Mouse (Mus musculus) heart, embryonic 15.5 days (tissue): Measurements from ENCODE around the gene Zmiz1. TPM values are rescaled to one million over a fixed set of nuclear protein-coding genes. Genes with fewer than 3 reads are reported as not detected.
A peak's percentile ranks its signal among the peaks of the same experiment; 100 is the strongest.

Experiments used
- ATAC-seq: fragments of 200-750 bp; cut with Nextera tagmentation; replicated peaks from 2 replicates; pipeline ENCODE4 v1.8.0; 2017; ENCODE audit warnings: low read depth, moderate TSS enrichment; ENCODE audit not compliant: insufficient number of reproducible peaks, insufficient read depth, low FRiP score
- H3K27ac ChIP-seq: fragments of 300-500 bp; sonication (generic); 2 replicates; pipeline ENCODE4 v1.5.1; 2015; ENCODE audit warnings: mild to moderate bottlenecking, inconsistent platforms
- H3K27me3 ChIP-seq: fragments of 300-500 bp; sonication (generic); 2 replicates; pipeline ENCODE4 v1.6.1; 2015; ENCODE audit warnings: inconsistent platforms
- H3K36me3 ChIP-seq: fragments of 300-500 bp; sonication (generic); 2 replicates; pipeline ENCODE4 v1.6.1; 2015; ENCODE audit warnings: mild to moderate bottlenecking, inconsistent platforms
- H3K4me1 ChIP-seq: fragments of 300-500 bp; sonication (generic); replicated peaks from 2 replicates; pipeline ENCODE4 v1.6.1; 2015; ENCODE audit warnings: inconsistent platforms
- H3K4me2 ChIP-seq: fragments of 300-500 bp; sonication (generic); 2 replicates; pipeline ENCODE4 v1.6.1; 2015; ENCODE audit warnings: inconsistent platforms, mild to moderate bottlenecking, moderate library complexity
- H3K4me3 ChIP-seq: fragments of 300-500 bp; sonication (generic); 2 replicates; pipeline ENCODE4 v1.5.1; 2015; ENCODE audit warnings: mild to moderate bottlenecking, inconsistent platforms
- H3K9ac ChIP-seq: fragments of 300-500 bp; sonication (generic); 2 replicates; pipeline ENCODE4 v1.6.1; 2015; ENCODE audit warnings: mild to moderate bottlenecking, inconsistent platforms
- H3K9me3 ChIP-seq: fragments of 300-500 bp; sonication (generic); replicated peaks from 2 replicates; pipeline ENCODE4 v1.6.1; 2016; ENCODE audit warnings: inconsistent platforms
- WGBS: fragments of 180-500 bp; shearing (Covaris S2); methylation state at CpG from one replicate; pipeline ENCODE4 v1.1.7; 2015; ENCODE audit warnings: mixed read lengths; 5-methylcytosine and 5-hydroxymethylcytosine counted together
- polyA plus RNA-seq: library from polyadenylated mRNA; unstranded; fragments of >200 nt; fragmentation: Nextera tagmentation; extraction: Ambion mirVana; gene quantifications from 2 replicates; pipeline ENCODE4 v1.2.1, GENCODE M21; 2015

Gene Zmiz1
- polyA plus RNA-seq, 1 experiment from 2014 or later = 22.1 TPM

GRCm38 (mm10) chr14:25496116-25496515 is 37.1 kb downstream of the Zmiz1 start:
- H3K4me2 ChIP-seq = no peak overlapping the region
- no peak overlapping the region for H3K9ac ChIP-seq

GRCm38 (mm10) chr14:25496989-25497388 is 38.0 kb downstream of the Zmiz1 start:
- WGBS = 23% methylated on average over 3 of the region's 3 CpGs
- Histone ChIP-seq H3K4me3 (no peak overlapping the region), H3K27ac (peak overlapping the region; percentile 69), H3K36me3 (no peaks in the 10 kb centered on the region), H3K9me3 (no peaks in the 10 kb centered on the region), H3K4me2 (no peak overlapping the region), H3K27me3 (no peaks in the 10 kb centered on the region), H3K9ac (0 out of 2 replicates have a peak overlapping the region, but pooled peaks have one; percentile 10), H3K4me1 (peaks cover 96% of the 10 kb centered on the region)
- ATAC-seq = no peak

More at GRCm38 (mm10) chr14:25496116-25496515, 37.1 kb downstream of the Zmiz1 start:
- no peaks in the 10 kb centered on the region for H3K27me3 ChIP-seq
- no peak for ATAC-seq
- peak overlapping the region; percentile 11; the same call in 1 of the 2 replicates for H3K27ac ChIP-seq
- 69% methylated on average over 2 of the region's 2 CpGs for WGBS
- no peaks in the 10 kb centered on the region for H3K9me3 ChIP-seq
- H3K36me3 ChIP-seq = no peaks in the 10 kb centered on the region
- no peak overlapping the region for H3K4me3 ChIP-seq
- H3K4me1 ChIP-seq = peaks cover 96% of the 10 kb centered on the region

- Histone ChIP-seq H3K36me3 (no peaks in the 10 kb centered on the region), H3K4me1 (peaks cover 94% of the 10 kb centered on the region), H3K9ac (peak overlapping the region; percentile 10; the same call in 1 of the 2 replicates), H3K4me3 (no peak overlapping the region), H3K27ac (peak overlapping the region; percentile 69), H3K4me2 (no peak overlapping the region), H3K27me3 (no peaks in the 10 kb centered on the region), H3K9me3 (no peaks in the 10 kb centered on the region)
- 25% methylated on average over 8 of the region's 8 CpGs for WGBS
- ATAC-seq = peak; percentile 34; the same call in 1 of the 2 replicates
Measured at GRCm38 (mm10) chr14:25497596-25497995, 38.6 kb downstream of the Zmiz1 start.

DNA sequence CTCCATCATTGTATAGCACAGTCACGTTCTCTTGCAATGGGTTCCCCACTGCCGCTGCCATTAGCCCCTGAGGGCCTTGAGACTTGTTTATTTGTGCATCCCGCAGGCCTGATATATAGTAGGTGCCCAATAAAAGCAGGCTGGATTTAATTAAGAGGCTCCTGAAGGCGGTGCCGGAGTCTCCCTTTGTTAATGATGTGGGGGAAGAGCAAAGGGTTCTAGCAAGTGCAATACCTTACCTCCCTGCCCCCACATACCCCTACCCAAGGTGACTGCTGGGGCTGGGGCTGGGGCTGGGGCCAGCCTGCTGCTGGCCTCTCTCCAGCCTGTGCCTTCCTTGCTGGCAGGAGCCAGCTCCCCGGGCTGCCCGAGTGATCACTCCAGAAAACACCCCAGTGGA is 39.4 kb downstream of the Zmiz1 start:
- 45% methylated on average over 7 of the region's 7 CpGs for WGBS
- Histone ChIP-seq H3K27me3 (no peaks in the 10 kb centered on the region), H3K4me1 (peaks cover 87% of the 10 kb centered on the region), H3K4me2 (no peak overlapping the region), H3K9me3 (no peaks in the 10 kb centered on the region), H3K9ac (no peak overlapping the region), H3K4me3 (no peak overlapping the region), H3K27ac (peak overlapping the region; percentile 69), H3K36me3 (peaks cover 4% of the 10 kb centered on the region)
- ATAC-seq = no peak

DNA sequence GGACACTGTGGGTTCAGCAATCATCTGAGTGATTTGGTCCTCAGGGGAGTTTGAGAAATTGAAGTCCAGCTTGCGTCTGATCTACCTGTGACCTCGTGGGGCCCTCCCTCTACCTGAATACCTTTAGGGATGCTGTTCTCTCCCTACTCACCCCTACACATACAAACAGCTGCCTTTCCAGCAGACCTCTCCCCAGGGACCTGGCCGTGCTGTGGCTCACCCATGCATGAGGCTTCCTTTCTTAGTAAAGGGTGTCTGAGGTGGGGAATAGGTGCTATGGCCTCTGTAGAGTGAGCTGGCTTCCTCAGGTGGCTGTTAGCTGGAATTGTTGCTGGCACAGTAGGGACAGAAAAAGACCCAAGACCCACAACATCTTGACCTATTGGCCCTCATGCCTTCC is 40.5 kb downstream of the Zmiz1 start:
- Histone ChIP-seq H3K4me2 (no peak overlapping the region), H3K36me3 (peaks cover 14% of the 10 kb centered on the region), H3K9me3 (no peaks in the 10 kb centered on the region), H3K4me1 (peaks cover 82% of the 10 kb centered on the region), H3K27ac (no peak overlapping the region), H3K27me3 (no peaks in the 10 kb centered on the region), H3K4me3 (no peak overlapping the region), H3K9ac (no peak overlapping the region)
- no peak for ATAC-seq
- WGBS = 69% methylated on average over 3 of the region's 3 CpGs

GRCm38 (mm10) chr14:25500511-25501120 is 41.6 kb downstream of the Zmiz1 start:
- Histone ChIP-seq H3K27ac (peak overlapping the region; percentile 45), H3K36me3 (peaks cover 14% of the 10 kb centered on the region), H3K9ac (no peak overlapping the region), H3K4me3 (no peak overlapping the region), H3K4me2 (no peak overlapping the region), H3K9me3 (no peaks in the 10 kb centered on the region), H3K4me1 (peaks cover 83% of the 10 kb centered on the region), H3K27me3 (no peaks in the 10 kb centered on the region)
- ATAC-seq = no peak
- 42% methylated on average over 3 of the region's 3 CpGs for WGBS

DNA sequence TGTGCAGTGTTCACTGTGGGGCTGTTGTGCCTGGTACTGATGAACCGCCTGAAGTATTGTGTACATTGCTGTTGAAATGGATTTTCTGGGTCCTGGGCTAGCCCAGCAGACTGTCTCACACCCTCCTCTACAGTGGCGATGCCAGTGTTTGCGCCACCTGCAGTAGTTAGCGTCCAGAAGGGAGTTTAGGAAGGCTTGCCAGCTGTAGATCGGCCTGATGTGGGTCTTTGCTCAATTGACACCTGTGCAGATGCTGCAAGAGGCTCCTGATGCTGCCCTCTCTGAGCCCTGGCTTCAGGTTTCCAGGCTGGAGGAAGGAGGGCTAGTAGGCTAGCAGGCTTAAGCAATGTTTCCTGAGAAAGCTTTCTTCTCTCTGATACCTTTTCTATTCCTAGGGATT is 42.5 kb downstream of the Zmiz1 start:
- H3K27ac ChIP-seq = peak overlapping the region; percentile 45
- peaks cover 83% of the 10 kb centered on the region for H3K4me1 ChIP-seq
- H3K27me3 ChIP-seq = no peaks in the 10 kb centered on the region

DNA sequence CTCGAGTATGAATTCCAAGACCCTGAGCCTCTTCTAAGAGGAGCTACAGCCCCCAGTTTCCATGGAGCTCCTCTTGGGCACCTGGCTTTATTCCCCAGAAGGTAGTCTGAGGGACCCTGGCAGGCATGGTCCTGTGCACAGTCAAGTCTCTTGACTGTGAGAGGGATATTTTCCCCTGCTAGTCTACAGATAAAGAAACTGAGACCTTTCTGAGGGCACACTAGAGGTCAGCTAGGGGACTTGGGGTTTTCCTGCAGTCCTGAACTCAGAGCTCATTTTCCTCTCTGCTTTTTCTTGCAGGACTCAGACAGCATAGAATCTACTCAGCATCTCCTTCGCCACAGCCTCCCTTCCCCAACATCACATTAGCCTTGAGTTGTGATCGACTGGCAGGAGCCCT is 43.4 kb downstream of the Zmiz1 start:
- Histone ChIP-seq H3K9ac (no peak overlapping the region), H3K9me3 (no peaks in the 10 kb centered on the region), H3K36me3 (peaks cover 14% of the 10 kb centered on the region), H3K27me3 (no peaks in the 10 kb centered on the region), H3K27ac (0 out of 2 replicates have a peak overlapping the region, but pooled peaks have one; percentile 0), H3K4me3 (no peak overlapping the region), H3K4me2 (no peak overlapping the region), H3K4me1 (peaks cover 83% of the 10 kb centered on the region)
- 81% methylated on average over 3 of the region's 3 CpGs for WGBS
- no peak for ATAC-seq

More for the DNA sequence above, 42.5 kb downstream of the Zmiz1 start:
- Histone ChIP-seq H3K4me3 (no peak overlapping the region), H3K9ac (peak overlapping the region; percentile 17; the same call in 1 of the 2 replicates), H3K36me3 (peaks cover 14% of the 10 kb centered on the region), H3K9me3 (no peaks in the 10 kb centered on the region), H3K4me2 (no peak overlapping the region)
- WGBS = 71% methylated on average over 5 of the region's 5 CpGs
- no peak for ATAC-seq

- Histone ChIP-seq H3K27ac (peak overlapping the region; percentile 79), H3K4me1 (peaks cover 82% of the 10 kb centered on the region), H3K36me3 (peaks cover 14% of the 10 kb centered on the region), H3K27me3 (no peaks in the 10 kb centered on the region), H3K4me2 (no peak overlapping the region), H3K9me3 (no peaks in the 10 kb centered on the region), H3K9ac (no peak overlapping the region), H3K4me3 (no peak overlapping the region)
- WGBS = 71% methylated on average over 3 of the region's 3 CpGs
- ATAC-seq = no peak
Measured at GRCm38 (mm10) chr14:25504241-25504640, 45.3 kb downstream of the Zmiz1 start.

GRCm38 (mm10) chr14:25505201-25505671 is 46.3 kb downstream of the Zmiz1 start:
- Histone ChIP-seq H3K4me1 (peaks cover 82% of the 10 kb centered on the region), H3K9ac (no peak overlapping the region)
- ATAC-seq = peak; percentile 66

DNA sequence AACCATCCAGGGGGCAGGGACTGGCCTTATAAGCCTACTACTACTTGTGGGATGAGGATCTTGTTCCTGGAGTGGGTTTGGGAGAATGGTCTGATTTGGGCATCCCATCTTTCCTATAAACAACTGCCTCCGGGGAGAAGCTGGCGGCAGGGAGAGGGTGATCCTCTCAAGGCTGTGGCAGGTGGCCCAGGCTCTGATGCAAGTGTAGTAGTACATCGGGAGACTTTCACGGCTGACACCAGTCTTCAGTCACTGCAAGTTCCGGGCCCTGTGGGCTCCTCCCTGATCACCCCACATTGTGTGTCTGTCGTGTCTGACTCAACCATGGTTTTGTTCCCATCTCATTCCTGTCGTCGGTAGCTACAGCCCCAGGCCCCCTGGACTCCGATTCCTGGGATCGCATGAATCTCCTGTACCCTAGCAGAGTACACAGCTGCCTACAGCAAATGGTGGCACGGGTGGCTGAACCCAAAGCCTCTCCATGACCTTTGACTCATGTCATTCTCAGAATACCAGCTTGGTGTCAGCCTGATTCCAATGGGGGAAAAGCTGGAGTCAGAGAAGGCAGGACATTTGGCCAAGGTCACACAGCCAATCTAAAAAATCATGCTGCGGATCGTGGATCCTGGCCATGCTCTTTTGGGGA is 49.2 kb downstream of the Zmiz1 start:
- no peak overlapping the region for H3K4me3 ChIP-seq
- H3K4me1 ChIP-seq = peaks cover 90% of the 10 kb centered on the region
- ATAC-seq = no peak
- no peak overlapping the region for H3K4me2 ChIP-seq
- 57% methylated on average over 13 of the region's 13 CpGs for WGBS
- H3K9ac ChIP-seq = no peak overlapping the region
- no peaks in the 10 kb centered on the region for H3K27me3 ChIP-seq
- no peaks in the 10 kb centered on the region for H3K9me3 ChIP-seq
- peak overlapping the region; percentile 73 for H3K27ac ChIP-seq
- peaks cover 11% of the 10 kb centered on the region for H3K36me3 ChIP-seq

More at GRCm38 (mm10) chr14:25505201-25505671, 46.3 kb downstream of the Zmiz1 start:
- Histone ChIP-seq H3K27me3 (no peaks in the 10 kb centered on the region), H3K9me3 (no peaks in the 10 kb centered on the region), H3K27ac (peak overlapping the region; percentile 79), H3K36me3 (peaks cover 14% of the 10 kb centered on the region), H3K4me2 (no peak overlapping the region), H3K4me3 (no peak overlapping the region)
- WGBS = 27% methylated on average over 6 of the region's 6 CpGs
